Mouse (Mus musculus) CD4-positive, CD25-positive, alpha-beta regulatory T cell, adult 9 weeks (primary cell): Measurements from ENCODE around the gene Rnls. TPM values are rescaled to one million over a fixed set of nuclear protein-coding genes. Genes with fewer than 3 reads are reported as not detected.

Experiments
- polyA plus RNA-seq: library from polyadenylated mRNA; unstranded; fragments of 100-300 nt; shearing (Covaris generic); gene quantifications from one replicate; pipeline ENCODE4 v1.2.1, GENCODE M21; 2017

The Rnls gene
- 4.6 TPM for polyA plus RNA-seq

DNA sequence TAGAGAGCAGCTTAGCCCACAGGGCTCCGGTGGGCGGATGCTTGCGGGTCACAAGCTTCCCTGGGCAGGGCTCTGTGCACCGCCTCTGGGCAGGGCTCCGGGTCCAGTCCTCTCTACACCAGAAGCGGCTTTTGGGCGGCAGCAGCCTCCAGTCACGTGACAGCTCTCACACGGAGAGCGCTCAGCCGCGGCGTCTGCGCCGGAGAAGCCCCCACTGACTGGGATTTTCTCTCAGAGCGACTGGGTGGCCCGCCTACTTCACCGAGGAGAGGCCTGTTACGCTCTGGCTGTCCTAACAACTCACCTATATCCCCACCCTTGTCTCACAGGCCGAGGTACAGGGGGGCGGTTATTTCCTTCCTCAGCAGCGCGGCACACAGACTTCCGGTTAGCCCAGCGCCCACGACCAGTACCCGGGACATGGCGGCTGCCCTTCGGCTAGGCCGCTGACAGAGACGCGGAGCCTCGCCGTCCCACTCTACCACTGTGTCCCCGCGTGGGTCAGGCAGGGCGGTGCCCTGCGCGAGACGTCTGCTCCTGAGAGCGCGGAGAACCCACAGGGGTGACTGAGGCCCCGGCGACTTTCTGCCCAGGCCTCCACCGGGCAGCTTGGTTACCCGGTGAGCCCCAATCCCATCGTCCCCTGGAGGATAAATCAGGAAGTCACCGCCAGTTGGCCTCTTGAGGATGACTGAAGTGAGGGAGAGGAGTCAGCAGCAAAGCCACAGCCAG is at the start of gene Rnls:
TSS of gene Rnls (minus strand) at position 645 of the 732 bp plus-strand sequence.

Other genes starting within 250 kb of the Rnls start
- not detected for gene Lipo4, start 125.5 kb upstream of the Rnls start, polyA plus RNA-seq
- not detected for gene Gm8978, start 233.0 kb upstream of the Rnls start, polyA plus RNA-seq